Mouse (Mus musculus): ENCODE data around the gene Bnip1. TPM values are rescaled to one million over a fixed set of nuclear protein-coding genes. Genes with fewer than 3 reads are reported as not detected.
A peak's percentile ranks its signal among the peaks of the same experiment; 100 is the strongest.

The Bnip1 gene
- total RNA-seq (2021): 10 to 100 TPM; 29.5 to 30.7 TPM
- long read RNA-seq, experiment 1, transcript Bnip1-201 (6 exons, 1,098 nt): major isoform, 8 of 12 reads
- long read RNA-seq, experiment 1, partial matches to known transcripts: 0 of 12 reads
- long read RNA-seq, experiment 1, other reads (novel, unspliced or antisense): 2 of 12 reads
- long read RNA-seq, experiment 2, transcript Bnip1-201 (6 exons, 1,098 nt): major isoform, 9 of 18 reads
- long read RNA-seq, experiment 2, partial matches to known transcripts: 1 of 18 reads
- long read RNA-seq, experiment 2, other reads (novel, unspliced or antisense): 2 of 18 reads

GRCm38 (mm10) chr17:26780750-26781571 lies at the start of gene Bnip1:
Bnip1 (plus strand) TSS chr17:26781066.
- DNase-seq (ENCODE audit: low spot score in 2 of 2): peak; percentile 82 to 83

DNA sequence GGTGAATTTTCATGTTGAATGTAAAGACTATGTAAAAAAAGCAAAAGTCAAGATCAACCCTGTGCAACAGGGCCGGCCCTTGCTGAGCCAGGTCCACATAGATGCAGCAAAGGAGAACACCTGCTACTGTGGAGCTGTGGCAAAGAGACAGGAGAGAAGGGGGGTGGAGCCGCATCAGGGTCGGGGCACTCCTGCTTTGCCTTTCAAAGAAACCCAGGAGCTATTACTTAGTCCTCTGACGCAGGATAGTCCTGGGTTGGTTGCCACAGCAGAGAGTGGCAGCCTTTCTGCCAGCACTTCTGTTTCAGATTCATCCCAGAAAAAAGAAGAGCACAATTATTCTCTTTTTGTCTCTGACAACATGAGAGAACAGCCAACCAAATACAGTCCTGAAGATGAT lies 38.3 kb upstream of the Bnip1 start:
- DNase-seq (ENCODE audit: low spot score in 2 of 2): no peak

GRCm38 (mm10) chr17:26743294-26743693 lies 37.6 kb upstream of the Bnip1 start:
- no peak for DNase-seq (ENCODE audit: low spot score in 2 of 2)

DNA sequence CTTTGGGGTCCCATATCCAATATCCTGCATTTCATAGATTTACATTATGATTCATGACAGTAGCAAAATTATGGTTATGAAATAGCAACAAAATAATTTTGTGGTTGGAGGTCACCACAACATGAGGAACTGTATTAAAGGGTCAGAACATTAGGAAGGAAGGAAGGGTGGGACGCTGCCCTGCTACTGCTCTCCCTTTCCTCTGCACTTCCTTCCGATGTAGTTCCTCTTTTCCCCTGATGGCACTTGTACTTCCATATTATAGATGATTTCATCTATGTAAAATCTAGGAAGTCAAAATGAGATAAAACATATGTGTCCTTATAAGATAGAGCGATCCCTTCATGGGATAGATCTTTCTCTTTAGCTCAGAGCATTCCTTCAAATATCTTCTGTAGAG lies 30.9 kb upstream of the Bnip1 start:
- DNase-seq (ENCODE audit: low spot score in 2 of 2): no peak

DNA sequence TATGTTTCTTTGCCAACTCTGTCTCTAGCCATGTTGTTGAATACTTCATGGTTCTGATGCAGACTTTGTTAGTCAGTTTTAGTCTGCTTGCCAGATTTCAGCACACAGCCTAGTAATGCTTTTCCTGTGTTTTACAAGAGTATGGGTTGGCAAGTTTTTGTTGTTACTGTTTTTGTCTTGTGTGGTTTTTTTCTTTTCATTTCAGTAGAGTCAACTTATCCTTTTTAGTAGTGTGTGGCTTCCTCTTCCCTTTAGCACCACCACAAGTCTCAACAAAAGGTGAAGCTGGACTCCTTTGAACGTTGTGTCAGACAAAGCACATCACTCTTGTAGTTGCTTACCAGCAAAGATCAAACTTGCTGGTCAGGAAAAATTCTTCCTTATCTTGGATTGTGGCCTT lies 28.6 kb upstream of the Bnip1 start:
- no peak for DNase-seq (ENCODE audit: low spot score in 2 of 2)

DNA sequence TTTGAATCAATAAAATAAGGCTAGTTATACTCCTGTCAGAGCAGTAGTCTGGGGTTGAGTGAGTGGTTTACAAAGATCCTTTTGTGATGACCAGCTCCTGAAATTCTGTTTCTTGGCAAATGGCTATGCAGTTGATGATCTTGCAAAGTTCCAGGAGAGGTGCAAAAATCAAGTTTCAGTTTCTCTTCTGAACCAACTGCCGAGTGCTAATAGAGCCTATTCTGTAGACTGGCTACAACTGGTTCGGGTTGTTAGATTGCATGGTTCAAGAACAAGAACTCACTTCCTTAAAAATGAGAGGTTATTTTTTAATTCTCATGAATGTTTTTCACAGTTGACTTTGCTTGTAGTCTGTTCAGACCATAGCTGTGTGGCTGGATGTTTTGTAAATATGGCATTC lies 27.4 kb upstream of the Bnip1 start:
- DNase-seq (ENCODE audit: low spot score in 2 of 2): no peak

DNA sequence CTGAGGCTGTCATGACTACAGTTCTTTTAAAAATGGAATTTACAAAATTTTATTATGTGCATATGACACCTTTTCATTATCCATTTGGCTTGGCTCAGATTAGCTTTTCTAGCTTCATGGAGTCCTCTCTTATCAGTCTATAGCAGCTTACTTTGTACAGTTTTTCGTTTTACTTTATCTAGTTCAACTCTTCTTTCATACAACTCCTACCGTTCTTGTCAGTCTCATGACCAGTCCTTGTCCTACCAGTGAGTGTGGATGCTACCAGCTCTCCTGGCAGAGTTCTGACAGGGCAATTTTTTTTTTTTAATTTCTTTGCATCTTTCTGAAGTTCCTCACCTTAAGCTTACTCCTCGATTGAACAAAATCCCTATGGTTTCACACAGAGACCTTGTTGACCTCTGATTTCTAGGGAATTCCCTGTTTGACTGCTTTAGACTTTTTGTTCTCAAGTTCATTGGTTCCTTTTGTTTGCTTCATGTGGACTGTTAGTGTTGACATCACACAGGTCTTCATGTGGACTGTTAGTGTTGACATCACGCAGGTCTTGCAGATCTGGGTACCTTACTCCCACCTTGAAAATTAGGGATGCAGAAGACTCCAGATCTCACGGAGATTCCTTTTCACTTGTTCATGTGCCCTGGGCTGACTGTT lies 13.6 kb upstream of the Bnip1 start:
- DNase-seq (ENCODE audit: low spot score in 2 of 2): no peak

GRCm38 (mm10) chr17:26767754-26768124 lies 13.1 kb upstream of the Bnip1 start:
- DNase-seq (ENCODE audit: low spot score in 2 of 2): no peak

- DNase-seq (ENCODE audit: low spot score in 2 of 2): no peak
Measured at GRCm38 (mm10) chr17:26776211-26776610, 4.7 kb upstream of the Bnip1 start.

GRCm38 (mm10) chr17:26778001-26778400 lies 2.9 kb upstream of the Bnip1 start:
- no peak for DNase-seq (ENCODE audit: low spot score in 2 of 2)

DNA sequence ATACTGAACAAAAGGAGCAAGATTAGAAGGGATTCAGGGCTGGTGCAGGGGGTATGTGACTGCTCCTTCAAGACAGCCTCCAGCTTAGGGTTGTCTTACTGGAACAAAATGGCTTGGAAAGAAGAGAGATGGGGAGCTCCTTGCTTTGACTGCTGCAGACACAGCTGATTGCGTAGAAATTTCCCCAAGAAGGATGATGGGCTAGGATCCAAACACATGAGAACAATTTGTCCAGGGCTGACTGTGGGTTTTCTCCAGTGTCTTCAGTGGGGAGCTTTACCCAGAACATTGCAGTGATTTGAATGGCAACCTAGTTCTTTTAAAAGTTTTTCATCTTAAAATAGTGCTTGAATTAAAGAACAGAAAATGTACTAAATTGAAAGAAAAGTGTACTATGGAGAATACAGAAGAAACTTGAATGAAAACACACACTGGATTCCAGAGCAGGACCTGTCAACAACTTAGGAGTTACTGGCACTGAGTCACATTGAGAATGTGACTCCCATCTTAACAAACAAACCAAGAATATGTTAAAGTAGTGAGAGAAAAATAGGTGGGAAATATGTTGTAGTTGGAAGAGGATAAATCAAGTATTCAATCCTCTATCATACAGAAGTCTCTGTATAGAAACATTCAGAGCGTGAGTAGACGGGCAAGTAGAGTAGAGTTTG lies 2.3 kb upstream of the Bnip1 start:
- peak in 1 of 2 experiments; percentile 48 for DNase-seq (ENCODE audit: low spot score in 2 of 2)

DNA sequence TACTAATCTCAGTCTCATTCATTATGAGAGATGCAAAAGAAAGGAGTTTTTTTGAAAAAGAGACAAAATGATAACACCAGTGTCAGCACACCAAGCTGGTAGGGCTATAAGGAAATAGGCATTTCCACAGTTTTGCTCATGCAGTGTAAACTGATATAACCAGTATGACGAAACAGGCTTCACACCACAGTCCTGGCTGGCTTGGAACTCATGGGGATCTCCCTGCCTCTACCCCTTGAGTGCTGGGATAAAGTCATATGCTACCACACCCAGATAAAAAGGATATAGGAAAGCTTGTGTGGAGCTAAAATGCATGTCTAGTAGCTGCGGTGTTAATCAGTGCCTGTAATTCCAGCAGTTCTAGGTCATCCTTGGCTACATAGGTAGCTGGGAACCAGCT lies 1.4 kb upstream of the Bnip1 start:
- no peak for DNase-seq (ENCODE audit: low spot score in 2 of 2)

DNA sequence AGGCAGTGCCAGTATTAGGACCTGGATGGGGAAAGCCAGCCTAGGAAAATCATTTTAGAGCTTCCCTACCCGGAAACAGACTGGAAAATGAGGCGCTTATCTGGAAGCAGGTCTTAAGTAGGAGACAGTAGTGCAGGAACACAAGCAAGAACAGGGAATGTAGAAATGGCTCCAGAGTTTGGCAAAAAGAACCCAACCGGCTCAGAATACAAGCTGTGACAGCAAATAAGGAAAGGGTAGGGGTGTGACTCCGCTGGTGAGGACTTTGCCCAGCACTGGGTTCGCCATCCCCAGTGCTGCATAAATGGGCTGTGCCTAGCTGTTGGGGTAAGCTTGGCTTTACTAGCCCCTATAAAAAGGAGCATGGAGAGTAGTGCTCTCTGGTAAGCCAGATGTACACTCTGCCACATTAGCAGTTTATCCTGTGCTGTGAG lies 761 bp downstream of the Bnip1 start:
- no peak for DNase-seq (ENCODE audit: low spot score in 2 of 2)

DNA sequence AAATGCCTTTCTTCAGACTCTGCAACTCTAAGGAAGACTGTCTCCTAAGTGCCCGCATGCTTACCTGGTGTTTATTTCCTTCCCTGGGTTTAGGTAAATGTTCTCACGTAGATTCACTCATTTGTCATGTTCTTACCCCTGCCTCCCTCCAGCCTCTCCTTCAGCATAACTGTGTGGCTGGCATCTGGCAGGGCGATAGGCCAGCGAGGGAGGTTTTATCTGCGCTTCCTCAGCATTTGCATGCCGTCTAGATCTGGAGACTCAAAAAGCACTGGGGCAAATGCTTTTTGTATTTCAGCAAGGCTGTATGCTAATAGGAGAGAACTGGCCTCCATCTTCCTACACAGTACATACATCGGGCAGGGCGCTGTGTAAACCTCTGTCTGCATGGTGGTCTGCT lies 3.7 kb downstream of the Bnip1 start:
- DNase-seq (ENCODE audit: low spot score in 2 of 2): no peak

DNA sequence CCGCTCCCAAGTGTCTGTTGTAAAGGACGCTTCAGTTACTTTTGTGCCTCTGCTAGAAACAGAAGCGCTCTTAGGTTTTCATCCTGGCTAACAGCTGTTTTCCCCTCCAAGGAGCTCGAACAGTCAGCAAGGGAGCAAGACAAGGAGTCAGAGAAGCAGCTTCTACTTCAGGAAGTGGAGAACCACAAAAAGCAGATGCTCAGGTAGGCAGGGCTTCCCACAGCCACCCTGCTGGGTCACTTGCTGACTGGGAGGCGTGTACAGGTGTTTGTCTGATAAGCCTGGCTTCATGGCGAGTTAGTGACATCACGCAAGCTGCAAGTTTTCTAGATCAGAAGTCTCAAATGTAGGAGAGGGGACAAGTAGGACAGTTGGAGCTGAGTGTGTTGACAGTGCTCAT lies 5.7 kb downstream of the Bnip1 start:
- no peak for DNase-seq (ENCODE audit: low spot score in 2 of 2)

GRCm38 (mm10) chr17:26788986-26789385 lies 8.1 kb downstream of the Bnip1 start:
- no peak for DNase-seq (ENCODE audit: low spot score in 2 of 2)

DNA sequence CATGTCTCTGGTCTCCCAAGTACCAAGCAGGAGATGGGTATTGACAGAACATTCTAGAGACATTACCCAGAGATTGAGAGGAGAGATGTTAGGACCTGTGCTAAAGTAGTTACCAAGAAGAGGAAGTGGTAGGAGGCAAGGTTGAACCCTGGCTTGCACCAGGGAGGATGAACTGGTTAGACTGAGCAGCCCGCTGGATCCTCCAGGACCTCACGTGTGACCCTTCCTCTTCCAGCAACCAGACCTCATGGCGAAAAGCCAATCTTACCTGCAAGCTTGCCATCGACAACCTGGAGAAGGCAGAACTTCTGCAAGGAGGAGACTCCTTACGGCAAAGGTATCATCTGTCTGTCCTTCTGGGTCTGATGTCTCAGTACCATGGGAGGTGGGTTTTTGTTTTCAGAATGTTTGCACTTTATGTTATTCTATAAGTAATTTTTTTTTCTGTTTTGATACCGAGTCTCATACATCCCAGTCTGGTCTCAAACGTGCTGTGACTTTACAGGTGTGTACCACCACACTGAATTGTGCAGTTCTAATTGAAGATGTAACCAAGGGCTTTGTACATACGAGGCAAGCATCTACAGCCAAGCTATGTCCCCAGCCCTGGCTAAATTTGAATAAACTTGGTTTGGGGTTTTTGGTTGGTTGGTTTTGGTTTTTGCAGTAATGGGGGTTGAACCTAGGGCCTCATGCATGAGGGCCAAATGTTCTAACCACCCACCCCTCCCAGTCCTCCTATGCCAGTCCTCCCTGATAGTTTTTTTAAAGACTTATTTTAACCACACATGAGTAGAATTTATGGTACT lies 8.8 kb downstream of the Bnip1 start:
- no peak for DNase-seq (ENCODE audit: low spot score in 2 of 2)

DNA sequence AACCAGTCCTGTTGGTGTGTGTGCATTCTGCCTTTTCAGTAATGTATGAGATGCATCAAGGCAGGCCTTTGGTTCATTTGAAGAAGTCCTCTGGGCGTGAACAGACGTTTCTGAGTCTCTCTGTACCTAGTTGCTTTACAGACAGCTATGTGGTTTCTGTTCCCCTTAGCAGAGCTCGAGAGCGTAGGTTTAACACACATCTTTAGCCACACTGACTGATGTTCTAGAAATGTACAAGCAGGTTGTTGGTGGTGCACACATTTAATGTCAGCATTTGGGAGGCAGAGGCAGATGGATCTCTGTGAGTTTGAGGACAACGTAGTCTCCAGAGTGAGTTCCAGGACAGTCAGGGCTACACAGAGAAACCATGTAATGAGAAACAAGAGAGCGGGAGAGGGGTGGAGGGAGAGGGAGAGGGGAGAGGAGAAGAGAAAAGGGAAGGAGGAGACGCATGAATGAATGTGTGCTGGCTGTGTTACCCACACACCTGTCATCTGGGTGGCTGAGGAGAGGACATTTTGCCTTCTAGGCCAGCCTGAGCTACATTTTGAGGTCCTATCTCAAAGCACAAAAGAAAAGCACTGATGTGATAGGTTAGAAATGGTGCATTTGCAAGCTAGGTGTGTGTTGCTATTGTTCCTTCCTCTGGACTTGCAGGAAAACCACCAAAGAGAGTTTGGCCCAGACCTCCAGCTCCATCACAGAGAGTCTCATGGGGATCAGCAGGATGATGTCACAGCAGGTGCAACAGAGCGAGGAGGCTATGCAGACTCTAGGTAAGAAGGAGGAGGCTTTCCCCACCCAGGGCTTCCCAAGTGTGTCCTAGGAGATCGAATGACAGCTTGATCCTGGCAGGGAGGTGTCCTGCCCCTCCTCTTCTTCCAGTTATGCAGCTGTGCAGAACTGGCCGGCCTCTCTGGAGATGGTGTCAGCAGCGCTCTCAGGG lies 9.7 kb downstream of the Bnip1 start:
- DNase-seq (ENCODE audit: low spot score in 2 of 2): no peak

DNA sequence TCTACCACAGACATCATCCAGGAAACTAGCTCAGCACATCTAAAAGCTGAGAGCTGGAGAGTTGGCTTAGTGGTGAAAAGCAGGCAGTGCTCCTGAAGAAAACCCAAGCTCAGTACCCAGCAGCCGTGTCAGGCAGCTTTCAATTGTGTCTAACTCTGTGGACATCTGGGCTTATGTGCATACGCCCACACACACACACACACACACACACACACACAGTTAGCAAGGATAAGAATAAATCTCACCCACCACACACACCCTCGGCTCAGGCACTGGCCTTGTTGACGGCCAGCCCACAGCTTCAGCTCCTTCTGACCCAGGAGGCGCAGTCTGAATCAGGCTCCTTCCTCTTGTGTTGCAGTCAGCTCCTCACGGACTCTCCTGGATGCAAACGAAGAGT lies 10.7 kb downstream of the Bnip1 start:
- no peak for DNase-seq (ENCODE audit: low spot score in 2 of 2)

DNA sequence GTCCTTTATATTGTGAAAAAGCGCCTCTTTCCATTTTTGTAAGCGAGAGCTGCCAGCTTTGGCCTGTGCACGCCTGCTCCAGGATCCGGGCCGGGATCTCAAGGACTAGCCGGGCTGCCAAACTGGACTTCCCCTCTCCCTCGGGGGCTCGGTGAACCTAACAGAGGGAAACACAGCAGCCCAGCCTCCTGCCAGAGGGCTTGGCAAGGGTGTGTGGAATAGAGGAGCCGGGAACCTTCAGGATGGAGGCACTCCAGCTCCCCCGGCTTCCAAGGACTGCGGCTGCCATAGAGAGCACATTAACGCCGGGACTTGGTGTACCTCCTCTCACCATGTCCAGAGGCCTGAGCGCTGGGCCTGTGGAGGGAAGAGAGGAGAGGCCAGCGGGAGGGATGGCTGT lies 11.2 kb downstream of the Bnip1 start:
- peak in 1 of 2 experiments; percentile 34 for DNase-seq (ENCODE audit: low spot score in 2 of 2)

Measured in layer of hippocampus, postnatal 14 days (tissue).